Mouse (Mus musculus) kidney, adult 2 months (tissue): Measurements from ENCODE around the gene Pdlim5. TPM values are rescaled to one million over a fixed set of nuclear protein-coding genes. Genes with fewer than 3 reads are reported as not detected.
A peak's percentile ranks its signal among the peaks of the same experiment; 100 is the strongest.

ENCODE experiments used
- DNase-seq: peaks from one replicate; pipeline ENCODE4 v3.0.0; 2021
- H3K27ac ChIP-seq: fragments of 200-500 bp; 2 replicates; pipeline ENCODE4 v1.5.1; 2012; ENCODE audit warnings: low read depth, low read length, control low read depth, inconsistent platforms; ENCODE audit not compliant: insufficient read depth
- H3K27me3 ChIP-seq: fragments of 200-500 bp; replicated peaks from 2 replicates; pipeline ENCODE4 v1.6.1; 2012; ENCODE audit warnings: mild to moderate bottlenecking, moderate library complexity, low read length, inconsistent platforms; ENCODE audit not compliant: control insufficient read depth, insufficient read depth
- H3K36me3 ChIP-seq: fragments of 200-500 bp; 2 replicates; pipeline ENCODE4 v1.6.1; 2012; ENCODE audit warnings: mild to moderate bottlenecking, moderate library complexity, low read length, inconsistent platforms; ENCODE audit not compliant: control insufficient read depth, insufficient read depth
- H3K4me1 ChIP-seq: fragments of 200-500 bp; 2 replicates; pipeline ENCODE4 v1.6.1; 2011; ENCODE audit warnings: low read length; ENCODE audit not compliant: control insufficient read depth, insufficient read depth
- H3K4me3 ChIP-seq: fragments of 200-500 bp; 2 replicates; pipeline ENCODE4 v1.5.1; 2011; ENCODE audit warnings: mild to moderate bottlenecking, low read depth, low read length, control low read depth; ENCODE audit not compliant: insufficient read depth
- CTCF ChIP-seq: fragments of 200-500 bp; conservative IDR thresholded peaks from 2 replicates; pipeline ENCODE4 v1.5.1; 2011; ENCODE audit warnings: low read depth, mild to moderate bottlenecking, control low read depth, low read length, moderate library complexity, mixed read lengths; ENCODE audit not compliant: insufficient read depth, insufficient read length
- POLR2A ChIP-seq: fragments of 200-500 bp; IDR thresholded peaks from one replicate; pipeline ENCODE4 v1.6.1; 2011; ENCODE audit warnings: low read depth, low read length, control low read depth
- WGBS: fragments of 180-500 bp; shearing (Covaris S2); methylation state at CpG from one replicate; pipeline ENCODE4 v1.1.7; 2018; 5-methylcytosine and 5-hydroxymethylcytosine counted together
- polyA plus RNA-seq: library from polyadenylated mRNA; depleted of rRNA; stranded (reverse); fragments of >200 nt; gene quantifications from 2 replicates; pipeline ENCODE4 v1.2.3, GENCODE M21; 2012

Pdlim5 gene
- polyA plus RNA-seq, 1 experiment, result 62.6 TPM

DNA sequence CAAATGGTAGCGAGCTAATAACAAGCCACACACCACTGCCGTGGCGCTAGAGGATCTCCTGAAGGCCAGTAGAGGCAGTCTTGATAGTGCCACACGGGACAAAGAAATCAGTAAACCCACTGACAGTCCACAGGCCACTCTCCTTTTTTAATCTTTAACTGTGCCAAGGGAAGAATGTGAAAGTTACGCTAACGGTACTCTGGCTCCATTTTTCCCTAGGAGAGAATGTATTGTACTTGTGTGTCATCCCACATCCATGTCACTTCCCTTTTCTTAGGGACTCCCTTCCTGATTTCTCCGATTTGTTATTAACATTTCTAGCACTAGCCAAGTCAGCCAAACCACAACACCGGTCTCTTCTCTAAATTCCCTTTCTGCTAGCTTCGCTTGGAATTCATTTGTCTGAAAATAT, 1.5 kb downstream of the Pdlim5 start:
- peak overlapping the region; percentile 29 for H3K4me3 ChIP-seq
- H3K27me3 ChIP-seq, result no peaks in the 10 kb centered on the region
- TF ChIP-seq POLR2A (no peak), CTCF (peak; percentile 38)
- H3K36me3 ChIP-seq, result no peaks in the 10 kb centered on the region; the same call in 1 of the 2 replicates
- H3K27ac ChIP-seq, result peak overlapping the region; percentile 91; the same call in 1 of the 2 replicates
- WGBS, result 6% methylated on average over 9 of the region's 9 CpGs
- peak; percentile 64 for DNase-seq
- H3K4me1 ChIP-seq, result peaks cover 15% of the 10 kb centered on the region; the same call in 1 of the 2 replicates

GRCm38 (mm10) chr3:142391531-142391930, 4.0 kb downstream of the Pdlim5 start:
- peaks cover 23% of the 10 kb centered on the region for H3K4me1 ChIP-seq
- no peak for DNase-seq
- H3K4me3 ChIP-seq, result no peak overlapping the region
- no peak for TF ChIP-seq CTCF
- WGBS, result 73% methylated on average over 5 of the region's 5 CpGs
- no peak overlapping the region for H3K27ac ChIP-seq
- no peaks in the 10 kb centered on the region for H3K27me3 ChIP-seq
- H3K36me3 ChIP-seq, result no peaks in the 10 kb centered on the region; the same call in 1 of the 2 replicates

DNA sequence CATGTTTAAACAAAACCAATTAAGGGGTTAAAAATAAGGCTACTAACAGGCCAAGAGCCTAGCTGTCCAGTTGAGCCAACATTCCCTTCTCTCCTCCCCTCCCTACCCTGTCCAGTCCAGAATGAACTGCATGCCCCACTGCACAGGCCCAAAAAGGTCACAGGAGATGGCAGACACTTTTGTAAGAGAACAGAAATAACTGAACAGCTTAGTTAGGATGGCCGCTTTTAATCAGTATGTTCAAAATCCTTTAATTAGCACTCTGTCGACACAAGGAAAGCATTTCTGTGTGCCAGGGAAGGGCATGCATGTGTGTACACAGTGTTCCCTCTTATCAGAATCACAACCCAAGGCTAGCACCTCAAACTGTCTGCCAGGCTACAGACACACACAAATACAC, 5.2 kb downstream of the Pdlim5 start:
- Histone ChIP-seq H3K36me3 (no peaks in the 10 kb centered on the region; the same call in 1 of the 2 replicates), H3K4me3 (no peak overlapping the region), H3K27ac (no peak overlapping the region), H3K27me3 (no peaks in the 10 kb centered on the region), H3K4me1 (peaks cover 27% of the 10 kb centered on the region)
- TF ChIP-seq POLR2A, result no peak
- TF ChIP-seq CTCF, result no peak
- peak; percentile 87 for DNase-seq
- WGBS, result 17% methylated on average over 2 of the region's 2 CpGs

- Histone ChIP-seq H3K4me3 (no peak overlapping the region), H3K27ac (no peak overlapping the region), H3K4me1 (peaks cover 25% of the 10 kb centered on the region), H3K27me3 (no peaks in the 10 kb centered on the region), H3K36me3 (no peaks in the 10 kb centered on the region; the same call in 1 of the 2 replicates)
- WGBS, result 82% methylated on average over 4 of the region's 4 CpGs
- no peak for DNase-seq
- TF ChIP-seq POLR2A (no peak), CTCF (no peak)
These were observed 7.3 kb downstream of the Pdlim5 start for GRCm38 (mm10) chr3:142388189-142388588.

- Histone ChIP-seq H3K4me3 (no peak overlapping the region), H3K4me1 (peaks cover 25% of the 10 kb centered on the region), H3K27ac (no peak overlapping the region), H3K27me3 (no peaks in the 10 kb centered on the region), H3K36me3 (no peaks in the 10 kb centered on the region; the same call in 1 of the 2 replicates)
- DNase-seq, result no peak
- 69% methylated on average over 4 of the region's 4 CpGs for whole genome bisulfite sequencing
- TF ChIP-seq CTCF (no peak), POLR2A (no peak)
These were observed 9.0 kb downstream of the Pdlim5 start for GRCm38 (mm10) chr3:142386505-142386904.

DNA sequence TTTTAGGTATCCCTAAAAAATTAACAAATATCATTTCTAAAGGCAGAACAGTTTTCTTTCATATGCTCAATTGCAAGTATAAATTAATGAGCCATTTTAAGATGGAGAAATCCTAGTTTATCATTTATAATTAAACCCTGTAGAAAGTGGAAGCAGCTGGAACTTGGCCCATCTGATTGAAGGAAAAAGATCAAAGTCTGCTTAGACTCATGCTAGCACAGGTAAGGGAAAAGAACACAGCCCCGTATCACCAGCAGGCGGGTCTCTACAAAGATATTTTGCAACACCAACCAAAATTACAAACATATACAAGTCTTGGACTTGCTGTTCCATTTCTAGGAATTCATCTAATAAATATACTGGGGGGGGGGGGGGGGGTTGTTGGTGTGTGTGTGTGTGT, 9.8 kb downstream of the Pdlim5 start:
- H3K4me1 ChIP-seq, result peaks cover 21% of the 10 kb centered on the region
- H3K4me3 ChIP-seq, result no peak overlapping the region
- no peaks in the 10 kb centered on the region; the same call in 1 of the 2 replicates for H3K36me3 ChIP-seq
- TF ChIP-seq POLR2A (no peak), CTCF (0 out of 2 replicates have a peak, but pooled peaks have one; percentile 4)
- 50% methylated on average over 2 of the region's 2 CpGs for WGBS
- peak; percentile 78 for DNase-seq
- H3K27ac ChIP-seq, result no peak overlapping the region
- no peaks in the 10 kb centered on the region for H3K27me3 ChIP-seq

DNA sequence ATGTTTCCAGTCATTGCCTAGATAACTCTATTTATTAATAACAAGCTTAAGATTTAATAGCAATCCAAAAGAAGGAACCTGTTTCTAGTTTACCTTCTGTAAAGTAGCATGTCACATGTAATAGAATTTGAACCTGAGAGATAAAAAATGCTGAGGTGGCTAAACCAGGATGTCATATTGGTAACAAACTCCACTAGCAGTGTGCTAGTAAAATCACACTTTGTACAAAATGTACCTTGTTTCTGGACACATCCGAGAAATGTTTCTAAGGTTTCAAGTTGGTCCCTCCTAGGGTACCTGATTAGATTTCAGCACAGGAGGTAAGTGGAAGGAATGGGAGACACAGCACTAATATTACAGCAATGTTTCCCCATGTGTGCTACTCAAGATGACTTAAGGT, 18.9 kb downstream of the Pdlim5 start:
- Histone ChIP-seq H3K27ac (no peak overlapping the region), H3K4me3 (no peak overlapping the region), H3K4me1 (peaks cover 7% of the 10 kb centered on the region; the same call in 1 of the 2 replicates), H3K36me3 (no peaks in the 10 kb centered on the region), H3K27me3 (no peaks in the 10 kb centered on the region)
- 66% methylated on average over 1 of the region's 1 CpGs for WGBS
- DNase-seq, result no peak
- no peak for TF ChIP-seq CTCF
- no peak for TF ChIP-seq POLR2A

DNA sequence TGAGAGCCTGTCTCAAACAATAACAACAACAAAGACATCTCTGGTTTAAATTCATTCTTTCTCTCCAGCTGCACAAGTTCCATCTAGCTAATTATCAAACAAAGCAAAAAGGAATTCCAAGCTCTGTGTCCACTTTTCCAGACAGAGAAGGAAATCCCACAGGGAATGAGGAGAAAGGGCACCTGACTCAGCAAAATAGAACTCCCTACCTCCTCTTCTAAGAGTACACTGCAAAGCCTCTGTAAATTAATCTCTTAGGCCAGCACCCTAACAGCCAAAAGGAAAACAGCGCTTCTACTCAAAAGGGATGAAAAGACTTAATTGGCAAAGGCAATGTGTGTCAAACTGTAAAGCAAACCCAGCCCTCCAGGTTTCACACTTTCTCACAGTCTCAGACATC, 20.4 kb downstream of the Pdlim5 start:
- 52% methylated on average over 1 of the region's 1 CpGs for WGBS
- H3K4me3 ChIP-seq, result no peak overlapping the region
- H3K27me3 ChIP-seq, result no peaks in the 10 kb centered on the region
- H3K27ac ChIP-seq, result peak overlapping the region; percentile 38; the same call in 1 of the 2 replicates
- H3K36me3 ChIP-seq, result no peaks in the 10 kb centered on the region
- peaks cover 7% of the 10 kb centered on the region; the same call in 1 of the 2 replicates for H3K4me1 ChIP-seq
- DNase-seq, result peak; percentile 55
- TF ChIP-seq POLR2A (no peak), CTCF (no peak)
